Mouse (Mus musculus) lung, embryonic 14.5 days (tissue): Measurements from ENCODE around the gene Snx14. TPM values are rescaled to one million over a fixed set of nuclear protein-coding genes. Genes with fewer than 3 reads are reported as not detected.

ENCODE experiments used
- ATAC-seq: fragments of 200-750 bp; cut with Nextera tagmentation; 2 replicates; pipeline ENCODE4 v1.8.0; 2017; ENCODE audit warnings: mild to moderate bottlenecking, moderate TSS enrichment, moderate library complexity; ENCODE audit not compliant: insufficient read depth
- DNase-seq: peaks from one replicate; pipeline ENCODE4 v3.0.0-alpha.2; 2015
- H3K27ac ChIP-seq: fragments of 300-500 bp; sonication (generic); 2 replicates; pipeline ENCODE4 v1.5.1; 2014; ENCODE audit warnings: low read depth, mild to moderate bottlenecking, moderate library complexity
- H3K27me3 ChIP-seq: fragments of 300-500 bp; sonication (generic); 2 replicates; pipeline ENCODE4 v1.6.1; 2014; ENCODE audit warnings: low read length, control low read depth; ENCODE audit not compliant: insufficient read depth
- H3K36me3 ChIP-seq: fragments of 300-500 bp; sonication (generic); 2 replicates; pipeline ENCODE4 v1.6.1; 2014; ENCODE audit warnings: control low read depth; ENCODE audit not compliant: insufficient read depth
- H3K4me1 ChIP-seq: fragments of 300-500 bp; sonication (generic); 2 replicates; pipeline ENCODE4 v1.6.1; 2014; ENCODE audit warnings: antibody characterized with exemption, control low read depth; ENCODE audit not compliant: insufficient read depth
- H3K4me2 ChIP-seq: fragments of 300-500 bp; sonication (generic); 2 replicates; pipeline ENCODE4 v1.6.1; 2014; ENCODE audit warnings: mild to moderate bottlenecking
- H3K4me3 ChIP-seq: fragments of 300-500 bp; sonication (generic); 2 replicates; pipeline ENCODE4 v1.5.1; 2014; ENCODE audit warnings: low read depth, low read length
- H3K9ac ChIP-seq: fragments of 300-500 bp; sonication (generic); 2 replicates; pipeline ENCODE4 v1.6.1; 2014
- H3K9me3 ChIP-seq: fragments of 300-500 bp; sonication (generic); 2 replicates; pipeline ENCODE4 v1.6.1; 2016; ENCODE audit warnings: low read depth, low read length, control low read depth
- CTCF ChIP-seq: IDR thresholded peaks from 2 replicates; pipeline ENCODE4 v1.5.1; 2016; ENCODE audit warnings: antibody characterized with exemption, low read depth
- WGBS: fragments of 180-500 bp; shearing (Covaris S2); extraction: QIAGEN DNeasy Blood & Tissue Kit; methylation state at CpG from one replicate; pipeline ENCODE4 v1.1.7; 2014; 5-methylcytosine and 5-hydroxymethylcytosine counted together
- polyA plus RNA-seq: library from polyadenylated mRNA; unstranded; fragments of >200 nt; fragmentation: Nextera tagmentation; extraction: Ambion mirVana; gene quantifications from 2 replicates; pipeline ENCODE4 v1.2.1, GENCODE M21; 2014

Gene Snx14
- polyA plus RNA-seq, 1 experiment from 2014 or later = 22.9 TPM

- DNase-seq = no peak
- 79% methylated on average over 6 of the region's 6 CpGs for WGBS
- H3K4me1 ChIP-seq = no peaks in the 10 kb centered on the region
- no peak for TF ChIP-seq CTCF
- no peaks in the 10 kb centered on the region for H3K9me3 ChIP-seq
- ATAC-seq = no peak
- H3K4me3 ChIP-seq = no peak overlapping the region
- H3K27ac ChIP-seq = no peak overlapping the region
- no peak overlapping the region for H3K4me2 ChIP-seq
- no peaks in the 10 kb centered on the region for H3K36me3 ChIP-seq
- H3K9ac ChIP-seq = no peak overlapping the region
- no peaks in the 10 kb centered on the region for H3K27me3 ChIP-seq
Measured at GRCm38 (mm10) chr9:88348623-88349022, 90.1 kb downstream of the Snx14 start.

- no peak for DNase-seq
- 66% methylated on average over 5 of the region's 5 CpGs for WGBS
- H3K4me2 ChIP-seq = no peak overlapping the region
- H3K4me3 ChIP-seq = no peak overlapping the region
- ATAC-seq = no peak
- no peak overlapping the region for H3K9ac ChIP-seq
- no peaks in the 10 kb centered on the region for H3K27me3 ChIP-seq
- H3K27ac ChIP-seq = no peak overlapping the region
- TF ChIP-seq CTCF = no peak
- no peaks in the 10 kb centered on the region for H3K36me3 ChIP-seq
- no peaks in the 10 kb centered on the region for H3K4me1 ChIP-seq
- H3K9me3 ChIP-seq = no peaks in the 10 kb centered on the region
Measured at GRCm38 (mm10) chr9:88346857-88347256, 91.9 kb downstream of the Snx14 start.

GRCm38 (mm10) chr9:88344424-88344823, 94.3 kb downstream of the Snx14 start:
- Histone ChIP-seq H3K27ac (no peak overlapping the region), H3K36me3 (no peaks in the 10 kb centered on the region), H3K4me1 (no peaks in the 10 kb centered on the region), H3K27me3 (no peaks in the 10 kb centered on the region), H3K9ac (no peak overlapping the region), H3K4me3 (no peak overlapping the region), H3K9me3 (no peaks in the 10 kb centered on the region), H3K4me2 (no peak overlapping the region)
- no peak for TF ChIP-seq CTCF
- ATAC-seq = no peak
- no peak for DNase-seq
- WGBS = 99% methylated on average over 2 of the region's 2 CpGs

- DNase-seq = peak; percentile 19
- Histone ChIP-seq H3K9ac (no peak overlapping the region), H3K9me3 (no peaks in the 10 kb centered on the region), H3K4me1 (no peaks in the 10 kb centered on the region), H3K4me3 (no peak overlapping the region), H3K27me3 (no peaks in the 10 kb centered on the region), H3K4me2 (no peak overlapping the region), H3K36me3 (no peaks in the 10 kb centered on the region), H3K27ac (no peak overlapping the region)
- no peak for TF ChIP-seq CTCF
- WGBS = 66% methylated on average over 3 of the region's 3 CpGs
- ATAC-seq = no peak
Measured at GRCm38 (mm10) chr9:88342701-88343100, 96.1 kb downstream of the Snx14 start.

- no peak overlapping the region for H3K4me2 ChIP-seq
- WGBS = 82% methylated on average over 7 of the region's 7 CpGs
- no peaks in the 10 kb centered on the region for H3K36me3 ChIP-seq
- H3K9me3 ChIP-seq = no peaks in the 10 kb centered on the region
- no peaks in the 10 kb centered on the region for H3K27me3 ChIP-seq
- no peak overlapping the region for H3K9ac ChIP-seq
- ATAC-seq = no peak
- no peak for TF ChIP-seq CTCF
- H3K4me3 ChIP-seq = no peak overlapping the region
- H3K27ac ChIP-seq = no peak overlapping the region
- H3K4me1 ChIP-seq = no peaks in the 10 kb centered on the region
- DNase-seq = no peak
Measured at GRCm38 (mm10) chr9:88342241-88342640, 96.5 kb downstream of the Snx14 start.

GRCm38 (mm10) chr9:88340819-88341218, 97.9 kb downstream of the Snx14 start:
- Histone ChIP-seq H3K9ac (no peak overlapping the region), H3K27me3 (no peaks in the 10 kb centered on the region), H3K36me3 (no peaks in the 10 kb centered on the region), H3K4me1 (no peaks in the 10 kb centered on the region), H3K4me2 (no peak overlapping the region), H3K27ac (no peak overlapping the region), H3K9me3 (no peaks in the 10 kb centered on the region), H3K4me3 (no peak overlapping the region)
- no peak for TF ChIP-seq CTCF
- ATAC-seq (no peak), DNase-seq (no peak)
- whole genome bisulfite sequencing = 81% methylated on average over 3 of the region's 3 CpGs

GRCm38 (mm10) chr9:88335839-88336238, 102.9 kb downstream of the Snx14 start:
- Histone ChIP-seq H3K4me3 (no peak overlapping the region), H3K27me3 (no peaks in the 10 kb centered on the region), H3K27ac (no peak overlapping the region), H3K9ac (no peak overlapping the region), H3K4me1 (no peaks in the 10 kb centered on the region), H3K9me3 (no peaks in the 10 kb centered on the region), H3K4me2 (no peak overlapping the region), H3K36me3 (no peaks in the 10 kb centered on the region)
- ATAC-seq = no peak
- DNase-seq = no peak
- WGBS = 60% methylated on average over 1 of the region's 2 CpGs
- no peak for TF ChIP-seq CTCF

- H3K36me3 ChIP-seq = no peaks in the 10 kb centered on the region
- H3K9ac ChIP-seq = no peak overlapping the region
- no peak overlapping the region for H3K4me2 ChIP-seq
- H3K4me3 ChIP-seq = no peak overlapping the region
- ATAC-seq = no peak
- no peaks in the 10 kb centered on the region for H3K9me3 ChIP-seq
- H3K27ac ChIP-seq = no peak overlapping the region
- no peak for TF ChIP-seq CTCF
- H3K4me1 ChIP-seq = no peaks in the 10 kb centered on the region
- DNase-seq = no peak
- H3K27me3 ChIP-seq = peaks cover 9% of the 10 kb centered on the region
- WGBS = 44% methylated on average over 3 of the region's 3 CpGs
Measured at GRCm38 (mm10) chr9:88332447-88332846, 106.3 kb downstream of the Snx14 start.
